13 mouse cellular contexts compared by ENCODE assay signal in the genomic region with DNA sequence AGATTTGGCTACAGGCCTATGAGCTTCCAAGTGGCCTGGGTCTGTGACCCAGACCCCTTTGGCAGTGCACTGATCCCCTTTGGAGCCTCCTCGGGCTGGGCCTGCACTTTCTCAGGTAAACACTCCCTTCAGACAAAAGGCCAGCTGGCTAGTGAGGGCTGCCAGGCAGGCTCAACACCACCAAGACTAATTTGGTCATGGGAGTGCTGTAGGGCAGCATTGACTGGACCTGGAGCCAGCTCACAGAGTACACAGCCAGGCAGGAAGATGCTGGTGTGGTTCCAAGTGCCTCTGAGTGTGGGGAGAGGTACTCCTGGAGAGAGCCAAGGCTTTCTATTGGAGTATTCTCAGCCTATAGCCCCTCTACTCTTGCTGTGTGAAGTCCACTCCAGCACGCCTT.
DNase-seq lines count a peak whose midpoint lies in the region; ATAC-seq and TF ChIP-seq lines count a peak whose summit lies in the region.
"Had no signal": no experiment of that assay in that cellular context is flagged by ENCODE, and none has a peak within 500 bp of the region (broad histone marks: within the 10 kb centered on the region; RNA-seq: fewer than 3 reads in every experiment).

No protein-coding gene starts in this region.

- H3K27ac ChIP-seq in midbrain, postnatal 0 days (ENCODE audit: low read depth, low read length) = no peak overlapping the region
- no peak overlapping the region for H3K27ac ChIP-seq in midbrain, embryonic 10.5 days (replicated peaks)
- H3K27ac ChIP-seq in midbrain, embryonic 13.5 days = no peak overlapping the region
- H3K27ac ChIP-seq: kidney, postnatal 0 days; limb, embryonic 12.5 days had no signal

- no peak overlapping the region for H3K9ac ChIP-seq in midbrain, postnatal 0 days (replicated peaks; ENCODE audit: low read length, poor library complexity, severe bottlenecking)
- H3K9ac ChIP-seq in midbrain, embryonic 13.5 days (replicated peaks) = no peak overlapping the region
- H3K9ac ChIP-seq: heart, embryonic 12.5 days; limb, embryonic 12.5 days had no signal

- ATAC-seq in midbrain, postnatal 0 days (ENCODE audit: low FRiP score) = no peak
- ATAC-seq in midbrain, embryonic 13.5 days = no peak
- ATAC-seq: inflammation-experienced regulatory T-cells, adult 6 months had no signal

- peak; percentile 12 for DNase-seq in heart, postnatal 14 days
- no peak for DNase-seq in heart, adult 8-10 months (ENCODE audit: low spot score)
- DNase-seq in midbrain, postnatal 0 days (ENCODE audit: low spot score) = peak; percentile 66
- DNase-seq in midbrain, embryonic 10.5 days (ENCODE audit: low spot score) = no peak
- DNase-seq in cerebellum, postnatal 25 days = peak; percentile 78 to 83
- no peak for DNase-seq in embryo, embryonic 9.5 days (ENCODE audit: extremely low spot score)
- DNase-seq: right cerebral cortex, adult 18-20 months; thymus, adult 2 months had no signal

- H3K9me3 ChIP-seq in midbrain, postnatal 0 days (ENCODE audit: low read length) = no peaks in the 10 kb centered on the region
- no peaks in the 10 kb centered on the region for H3K9me3 ChIP-seq in midbrain, embryonic 10.5 days (replicated peaks)
- no peaks in the 10 kb centered on the region for H3K9me3 ChIP-seq in midbrain, embryonic 13.5 days
- H3K9me3 ChIP-seq: heart, embryonic 12.5 days; limb, embryonic 12.5 days had no signal

- WGBS in midbrain, postnatal 0 days = 61% methylated on average over 2 of the region's 2 CpGs
- WGBS in midbrain, embryonic 10.5 days = 71% methylated on average over 2 of the region's 2 CpGs
- 60% methylated on average over 2 of the region's 2 CpGs for WGBS in midbrain, embryonic 13.5 days

- H3K4me2 ChIP-seq in midbrain, postnatal 0 days (ENCODE audit: low read depth, low read length, poor library complexity, severe bottlenecking) = no peak overlapping the region
- no peak overlapping the region for H3K4me2 ChIP-seq in midbrain, embryonic 13.5 days (replicated peaks)
- H3K4me2 ChIP-seq: heart, embryonic 12.5 days; limb, embryonic 12.5 days had no signal

- intact Hi-C loops in heart, postnatal 14 days (cut with DNase I) = no loop called here

- no peaks in the 10 kb centered on the region for H3K4me1 ChIP-seq in midbrain, postnatal 0 days (ENCODE audit: insufficient read depth, low read length)
- H3K4me1 ChIP-seq in midbrain, embryonic 10.5 days = no peaks in the 10 kb centered on the region
- no peaks in the 10 kb centered on the region for H3K4me1 ChIP-seq in midbrain, embryonic 13.5 days (replicated peaks)
- H3K4me1 ChIP-seq: heart, embryonic 12.5 days; limb, embryonic 12.5 days had no signal

- H3K27me3 ChIP-seq in midbrain, postnatal 0 days (ENCODE audit: insufficient read depth, low read length) = no peaks in the 10 kb centered on the region
- no peaks in the 10 kb centered on the region for H3K27me3 ChIP-seq in midbrain, embryonic 10.5 days (ENCODE audit: low read depth, poor library complexity, severe bottlenecking)
- no peaks in the 10 kb centered on the region for H3K27me3 ChIP-seq in midbrain, embryonic 13.5 days
- H3K27me3 ChIP-seq: heart, embryonic 12.5 days; limb, embryonic 12.5 days had no signal

- no peak for TF ChIP-seq CTCF in midbrain, postnatal 0 days (IDR thresholded peaks at IDR 0.05)

- H3K36me3 ChIP-seq in midbrain, postnatal 0 days (ENCODE audit: insufficient read depth, low read length) = no peaks in the 10 kb centered on the region
- no peaks in the 10 kb centered on the region for H3K36me3 ChIP-seq in midbrain, embryonic 10.5 days
- H3K36me3 ChIP-seq in midbrain, embryonic 13.5 days = no peaks in the 10 kb centered on the region
- H3K36me3 ChIP-seq: heart, embryonic 12.5 days; limb, embryonic 12.5 days had no signal

- H3K4me3 ChIP-seq in midbrain, postnatal 0 days (ENCODE audit: low read depth, low read length) = no peak overlapping the region
- H3K4me3 ChIP-seq in midbrain, embryonic 10.5 days = no peak overlapping the region
- H3K4me3 ChIP-seq in midbrain, embryonic 13.5 days (replicated peaks) = no peak overlapping the region
- H3K4me3 ChIP-seq: heart, embryonic 12.5 days; limb, embryonic 12.5 days had no signal

Comparison
In these comparisons a context has a peak if more than half of its experiments do, and no peak if none do; other contexts are left out.
1. DNase-seq: peak in heart, postnatal 14 days (2 of 2), midbrain, postnatal 0 days (single experiment) and cerebellum, postnatal 25 days (2 of 2); none in heart, adult 8-10 months (single experiment), midbrain, embryonic 10.5 days (single experiment) and embryo, embryonic 9.5 days (single experiment).